Mouse (Mus musculus) midbrain, postnatal 0 days (tissue): ENCODE measurements around the gene Zg16. TPM values are rescaled to one million over a fixed set of nuclear protein-coding genes. Genes with fewer than 3 reads are reported as not detected.

Experiments
- ATAC-seq: fragments of 200-750 bp; cut with Nextera tagmentation; 2 replicates; pipeline ENCODE4 v1.8.0; 2017; ENCODE audit warnings: moderate number of reproducible peaks, mild to moderate bottlenecking, moderate TSS enrichment, moderate library complexity; ENCODE audit not compliant: low FRiP score
- DNase-seq: peaks from one replicate; pipeline ENCODE4 v3.0.0-alpha.2; 2015; ENCODE audit warnings: low spot score
- H3K27ac ChIP-seq: fragments of 300-500 bp; sonication (generic); 2 replicates; pipeline ENCODE4 v1.5.1; 2014; ENCODE audit warnings: low read depth, mild to moderate bottlenecking, low read length, mixed read lengths
- H3K27me3 ChIP-seq: fragments of 300-500 bp; sonication (generic); 2 replicates; pipeline ENCODE4 v1.6.1; 2014; ENCODE audit warnings: low read length, control low read depth, mixed read lengths; ENCODE audit not compliant: insufficient read depth
- H3K36me3 ChIP-seq: fragments of 300-500 bp; sonication (generic); 2 replicates; pipeline ENCODE4 v1.6.1; 2014; ENCODE audit warnings: low read length, control low read depth, mixed read lengths; ENCODE audit not compliant: insufficient read depth
- H3K4me1 ChIP-seq: fragments of 300-500 bp; sonication (generic); 2 replicates; pipeline ENCODE4 v1.6.1; 2014; ENCODE audit warnings: mild to moderate bottlenecking, control low read depth, antibody characterized with exemption, low read length, mixed read lengths; ENCODE audit not compliant: insufficient read depth
- H3K4me2 ChIP-seq: fragments of 300-500 bp; sonication (generic); 2 replicates; pipeline ENCODE4 v1.6.1; 2014; ENCODE audit warnings: low read depth, mild to moderate bottlenecking, low read length, mixed read lengths; ENCODE audit not compliant: poor library complexity, severe bottlenecking
- H3K4me3 ChIP-seq: fragments of 300-500 bp; sonication (generic); 2 replicates; pipeline ENCODE4 v1.5.1; 2014; ENCODE audit warnings: low read depth, mild to moderate bottlenecking, low read length, moderate library complexity
- H3K9ac ChIP-seq: fragments of 300-500 bp; sonication (generic); replicated peaks from 2 replicates; pipeline ENCODE4 v1.6.1; 2014; ENCODE audit warnings: mild to moderate bottlenecking, low read length, moderate library complexity, mixed read lengths; ENCODE audit not compliant: poor library complexity, severe bottlenecking
- H3K9me3 ChIP-seq: fragments of 300-500 bp; sonication (generic); 2 replicates; pipeline ENCODE4 v1.6.1; 2016; ENCODE audit warnings: low read length, control low read depth
- CTCF ChIP-seq: IDR thresholded peaks from 2 replicates; pipeline ENCODE4 v1.5.1; 2016; ENCODE audit warnings: antibody characterized with exemption, mild to moderate bottlenecking
- WGBS: fragments of 180-500 bp; shearing (Covaris S2); extraction: QIAGEN DNeasy Blood & Tissue Kit; methylation state at CpG from one replicate; pipeline ENCODE4 v1.1.7; 2014; 5-methylcytosine and 5-hydroxymethylcytosine counted together
- polyA plus RNA-seq: library from polyadenylated mRNA; unstranded; fragments of >200 nt; fragmentation: Nextera tagmentation; extraction: Ambion mirVana; gene quantifications from 2 replicates; pipeline ENCODE4 v1.2.1, GENCODE M21; 2015
- total RNA-seq: library from RNA; depleted of rRNA; stranded (reverse); fragments of >200 nt; gene quantifications from 2 replicates; pipeline ENCODE4 v1.2.3, GENCODE M21; 2014

The Zg16 gene
- total and polyA plus RNA-seq, 2 experiments from 2014 or later: 0.49 TPM; not detected in 1

DNA sequence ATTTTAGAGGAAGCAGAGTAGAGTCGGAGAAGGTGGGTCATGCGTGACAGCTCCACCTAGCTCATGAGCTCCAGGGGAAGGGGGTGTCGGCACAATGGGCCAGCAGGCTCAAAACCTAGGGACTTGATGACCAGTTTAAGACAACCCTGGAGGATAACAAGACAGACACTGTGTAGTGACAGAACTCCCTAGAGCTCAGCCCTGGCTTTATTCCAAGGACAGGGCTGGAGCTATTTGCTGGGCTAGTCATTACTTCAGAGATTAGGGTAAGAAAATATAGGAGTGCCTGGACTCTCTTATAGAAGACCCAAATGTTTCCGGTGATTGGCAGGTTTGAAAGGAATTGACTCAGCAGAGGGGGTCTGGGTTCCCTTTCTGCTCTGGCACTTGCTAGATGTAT, 13.9 kb downstream of the Zg16 start:
- no peaks in the 10 kb centered on the region for H3K4me1 ChIP-seq
- WGBS: 77% methylated on average over 4 of the region's 4 CpGs
- H3K9me3 ChIP-seq: no peaks in the 10 kb centered on the region
- no peaks in the 10 kb centered on the region for H3K36me3 ChIP-seq
- DNase-seq (no peak), ATAC-seq (no peak)
- H3K27ac ChIP-seq: no peak overlapping the region
- TF ChIP-seq CTCF: no peak
- no peaks in the 10 kb centered on the region for H3K27me3 ChIP-seq
- H3K9ac ChIP-seq: no peak overlapping the region
- H3K4me3 ChIP-seq: no peak overlapping the region
- H3K4me2 ChIP-seq: no peak overlapping the region

DNA sequence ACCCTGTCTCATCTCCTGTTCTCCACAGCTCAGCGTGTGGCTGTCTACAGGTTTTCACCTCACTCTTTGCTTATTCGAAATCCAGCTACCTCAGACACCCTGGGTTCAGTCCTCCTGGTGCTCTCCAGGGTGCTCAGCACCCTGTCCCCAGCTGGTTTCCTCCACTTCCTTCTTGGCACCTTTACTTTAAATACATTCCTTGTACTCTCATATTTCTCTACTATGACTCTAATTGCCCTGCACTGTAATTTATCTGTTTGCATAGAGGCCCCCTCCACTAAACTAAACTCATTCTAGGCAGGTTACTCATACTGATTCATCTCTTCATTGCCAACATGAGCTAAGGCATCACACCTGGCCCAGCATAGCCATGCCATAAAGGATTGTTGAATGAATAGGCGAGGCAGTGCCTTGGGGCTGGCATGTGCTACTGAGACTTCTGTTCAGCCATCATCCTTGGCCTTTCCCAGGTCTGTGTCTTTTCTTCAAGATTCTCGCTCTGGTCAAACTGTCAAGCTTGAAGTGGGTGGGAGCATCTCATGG, 16.2 kb downstream of the Zg16 start:
- H3K9ac ChIP-seq: no peak overlapping the region
- no peaks in the 10 kb centered on the region for H3K4me1 ChIP-seq
- no peak overlapping the region for H3K4me2 ChIP-seq
- H3K27me3 ChIP-seq: no peaks in the 10 kb centered on the region
- no peak for ATAC-seq
- no peak overlapping the region for H3K4me3 ChIP-seq
- no peaks in the 10 kb centered on the region for H3K9me3 ChIP-seq
- no peak for DNase-seq
- no peak overlapping the region for H3K27ac ChIP-seq
- 75% methylated on average over 4 of the region's 4 CpGs for WGBS
- no peak for TF ChIP-seq CTCF
- H3K36me3 ChIP-seq: no peaks in the 10 kb centered on the region

DNA sequence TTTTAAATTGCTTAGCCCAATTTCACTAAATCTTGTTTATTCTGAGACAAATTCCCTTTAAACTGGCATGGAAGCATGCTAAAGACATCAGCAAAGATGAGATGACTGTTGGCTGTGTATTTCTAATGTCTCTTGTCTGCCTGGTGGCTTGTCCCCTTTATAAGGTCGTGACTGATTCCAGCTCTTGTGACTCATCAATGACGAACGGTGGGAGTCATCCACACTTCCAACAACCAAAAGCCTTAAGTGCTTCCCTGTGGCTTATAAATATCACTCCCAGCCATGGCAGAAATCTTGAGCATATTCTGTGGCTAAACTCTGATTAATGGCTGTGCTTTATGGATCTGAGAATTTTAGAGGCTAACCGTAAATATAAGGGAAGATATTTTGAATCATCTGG, 20.8 kb downstream of the Zg16 start:
- no peak overlapping the region for H3K4me2 ChIP-seq
- H3K9ac ChIP-seq: no peak overlapping the region
- no peak overlapping the region for H3K27ac ChIP-seq
- ATAC-seq (no peak), DNase-seq (no peak)
- H3K27me3 ChIP-seq: no peaks in the 10 kb centered on the region
- no peaks in the 10 kb centered on the region for H3K4me1 ChIP-seq
- TF ChIP-seq CTCF: no peak
- H3K4me3 ChIP-seq: no peak overlapping the region
- 86% methylated on average over 4 of the region's 4 CpGs for WGBS
- H3K36me3 ChIP-seq: no peaks in the 10 kb centered on the region
- no peaks in the 10 kb centered on the region for H3K9me3 ChIP-seq

DNA sequence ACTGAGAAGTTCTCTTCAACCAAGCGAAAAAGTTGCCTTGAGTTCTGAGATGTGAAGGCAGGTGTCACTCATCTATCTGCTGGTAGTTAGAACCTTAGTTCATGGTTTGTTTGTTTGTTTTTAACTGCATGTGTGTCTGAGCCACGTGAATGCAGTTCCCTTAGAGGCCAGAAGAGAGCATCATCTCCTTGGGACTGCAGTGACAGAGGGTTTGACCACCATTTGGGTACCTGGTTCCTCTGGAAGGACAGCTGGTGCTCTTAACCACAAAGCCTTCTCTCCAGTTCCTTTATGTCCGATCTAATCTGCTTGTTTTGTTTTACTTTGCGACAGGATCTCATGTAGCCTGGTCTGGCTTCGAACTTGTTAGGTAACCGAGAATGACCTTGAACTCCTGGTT, 21.6 kb downstream of the Zg16 start:
- no peak for TF ChIP-seq CTCF
- H3K9ac ChIP-seq: no peak overlapping the region
- WGBS: 86% methylated on average over 6 of the region's 6 CpGs
- H3K27me3 ChIP-seq: no peaks in the 10 kb centered on the region
- H3K36me3 ChIP-seq: no peaks in the 10 kb centered on the region
- H3K27ac ChIP-seq: no peak overlapping the region
- no peaks in the 10 kb centered on the region for H3K9me3 ChIP-seq
- ATAC-seq (no peak), DNase-seq (no peak)
- no peaks in the 10 kb centered on the region for H3K4me1 ChIP-seq
- H3K4me3 ChIP-seq: no peak overlapping the region
- no peak overlapping the region for H3K4me2 ChIP-seq

DNA sequence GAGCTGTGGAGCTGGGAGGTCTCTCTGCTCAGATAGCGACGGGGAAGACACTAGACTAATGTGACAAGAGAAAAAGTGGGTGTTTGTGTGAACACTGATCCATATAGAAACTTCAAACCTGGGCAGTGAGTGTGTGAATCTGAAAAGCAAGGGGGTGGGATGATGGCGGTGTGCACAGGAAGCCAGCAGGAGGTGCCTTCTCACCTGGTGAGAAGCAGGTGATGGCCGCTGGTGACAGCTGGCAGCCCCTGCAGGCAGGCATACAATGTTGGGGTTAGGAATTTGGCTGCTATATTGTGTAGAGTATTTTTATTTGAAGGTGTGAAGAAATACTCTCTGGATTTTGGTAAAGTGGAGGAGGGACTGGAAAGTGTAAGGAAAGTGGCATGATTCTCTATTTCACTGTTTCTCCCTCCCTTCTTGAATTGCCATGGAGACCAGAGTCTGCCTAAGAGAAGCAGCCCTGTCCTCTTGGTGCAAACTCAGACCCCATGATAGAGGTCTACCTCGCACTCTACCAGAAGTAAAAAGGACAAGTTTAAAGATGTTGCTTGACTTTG, 32.0 kb downstream of the Zg16 start:
- Histone ChIP-seq H3K27me3 (no peaks in the 10 kb centered on the region), H3K4me3 (no peak overlapping the region), H3K4me1 (no peaks in the 10 kb centered on the region), H3K36me3 (no peaks in the 10 kb centered on the region), H3K27ac (no peak overlapping the region), H3K9ac (no peak overlapping the region), H3K4me2 (no peak overlapping the region), H3K9me3 (no peaks in the 10 kb centered on the region)
- WGBS: 77% methylated on average over 5 of the region's 5 CpGs
- ATAC-seq (no peak), DNase-seq (no peak)
- no peak for TF ChIP-seq CTCF

DNA sequence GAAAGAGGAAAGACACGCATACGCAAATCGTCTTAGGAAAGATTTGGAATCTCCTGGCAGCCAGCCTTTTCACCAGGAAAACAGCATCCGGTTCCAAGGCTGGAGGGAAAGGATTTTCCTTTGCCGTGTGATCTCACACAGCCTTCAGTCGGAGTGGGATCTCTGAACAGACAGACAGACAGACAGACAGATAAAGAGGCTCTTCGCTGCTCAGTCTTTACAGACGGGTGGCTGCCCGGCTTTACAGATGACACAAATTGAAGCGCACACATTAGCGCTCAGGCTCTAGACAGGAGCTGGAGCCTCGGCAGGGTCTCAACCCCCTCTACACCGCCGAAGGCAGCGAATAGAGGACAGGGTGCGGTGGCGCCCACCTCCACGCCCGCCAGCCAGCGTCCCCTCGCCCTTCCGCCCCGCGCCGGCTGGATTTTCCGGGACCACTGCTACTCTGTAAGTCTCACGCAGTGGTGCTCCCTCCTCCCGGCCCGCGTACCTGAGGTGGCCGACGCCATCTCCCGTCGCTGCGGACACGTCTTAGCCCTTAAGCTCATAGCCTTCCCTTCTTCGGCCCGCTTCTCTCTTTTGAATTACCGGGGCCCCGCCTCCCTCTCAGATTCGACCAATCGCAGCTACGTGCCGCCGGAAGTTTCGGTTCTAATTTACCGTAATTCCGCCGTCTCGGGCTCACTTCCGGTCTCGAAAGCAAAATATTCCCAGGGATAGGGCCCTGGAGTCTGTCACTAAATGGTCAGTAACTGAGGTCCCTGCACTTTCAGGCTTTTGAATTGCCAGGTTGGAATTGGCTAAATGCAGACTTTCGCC, 45.1 kb downstream of the Zg16 start, which contains the start of gene Kif22:
Kif22 (minus strand) TSS at position 621 of the 822 bp plus-strand sequence.
- Histone ChIP-seq H3K9ac (peak within 1 kb of the TSS; percentile 48; the same call in 1 of the 2 replicates), H3K4me1 (0 out of 2 replicates have a peak, but pooled peaks cover 2% of the 10 kb centered on the region), H3K27me3 (no peaks in the 10 kb centered on the region), H3K9me3 (no peaks in the 10 kb centered on the region), H3K4me2 (peak within 1 kb of the TSS; percentile 83), H3K27ac (peak within 1 kb of the TSS; percentile 69), H3K4me3 (peak within 1 kb of the TSS; percentile 68), H3K36me3 (no peaks in the 10 kb centered on the region)
- ATAC-seq: peak; percentile 76; the same call in 1 of the 2 replicates
- no peak for TF ChIP-seq CTCF
- DNase-seq: peak; percentile 93
- under 1% methylated on average over 53 of the region's 53 CpGs for WGBS
